Mouse (Mus musculus) urinary bladder, postnatal 4 days (tissue): ENCODE results near the gene Scarb2.

Source experiments
- DNase-seq, 2 experiments: peaks; one replicate each; pipeline ENCODE4 v3.0.0; 2021 to 2022; ENCODE audit warnings: low spot score in 2 of 2

Gene Scarb2

DNA sequence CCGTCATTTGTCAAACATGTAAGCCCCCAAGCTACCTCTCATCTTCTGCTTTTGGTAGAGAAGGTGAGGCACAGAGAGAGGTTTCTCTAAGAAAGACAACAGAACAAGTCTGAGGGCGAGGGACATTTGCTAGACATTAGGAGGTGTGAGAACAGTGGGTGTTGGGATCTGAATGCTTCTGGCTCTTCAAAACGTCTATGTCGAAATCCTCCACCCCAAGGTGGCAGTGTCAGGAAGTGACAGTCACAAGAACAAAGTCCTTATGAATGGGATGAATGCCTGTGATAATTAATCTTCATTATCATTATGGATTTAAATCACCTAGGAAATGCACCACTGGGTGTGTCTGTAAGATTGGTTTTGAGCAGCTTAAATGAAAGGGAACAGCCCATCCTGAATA is 11.3 kb downstream of the Scarb2 start:
- DNase-seq: peak in 1 of 2 experiments; percentile 22

DNA sequence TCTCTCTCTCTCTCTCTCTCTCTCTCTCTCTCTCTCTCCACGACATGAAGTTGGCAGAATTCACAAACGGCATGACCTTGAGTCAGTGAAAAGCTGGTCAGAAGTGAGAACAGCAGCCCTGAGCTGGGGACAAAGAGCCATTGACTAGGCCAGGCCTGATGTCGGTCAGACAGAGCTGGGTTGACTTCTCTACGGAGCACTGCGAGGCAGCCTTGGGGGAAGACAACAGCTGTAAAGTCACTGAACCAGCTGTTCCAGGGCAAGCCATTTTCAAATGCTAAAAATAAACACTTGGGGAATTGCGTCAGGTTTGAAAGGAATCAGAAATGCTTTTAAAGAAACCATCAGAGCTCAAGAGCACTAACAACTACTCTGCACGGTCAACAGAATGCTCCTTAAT is 13.2 kb downstream of the Scarb2 start:
- peak in 1 of 2 experiments; percentile 55 for DNase-seq

DNA sequence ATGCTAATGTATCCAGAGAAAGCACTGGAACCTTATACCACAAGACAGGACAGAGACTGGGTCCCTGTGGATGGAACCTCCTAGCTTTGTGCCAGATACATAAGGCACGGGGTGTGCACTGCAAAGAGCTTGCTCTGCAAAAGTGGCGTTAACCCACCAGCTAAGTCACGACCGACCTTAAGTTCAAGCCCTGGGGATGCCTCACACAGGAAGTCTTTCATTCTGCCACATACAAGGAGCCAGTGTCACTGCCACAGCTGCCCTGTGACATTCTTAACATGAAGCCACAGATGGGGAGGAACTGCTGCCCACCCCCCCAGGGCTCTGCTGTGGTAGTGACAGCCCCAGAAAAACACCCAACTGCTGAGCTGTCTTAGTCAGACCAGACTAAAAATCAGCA is 15.9 kb downstream of the Scarb2 start:
- no peak for DNase-seq

DNA sequence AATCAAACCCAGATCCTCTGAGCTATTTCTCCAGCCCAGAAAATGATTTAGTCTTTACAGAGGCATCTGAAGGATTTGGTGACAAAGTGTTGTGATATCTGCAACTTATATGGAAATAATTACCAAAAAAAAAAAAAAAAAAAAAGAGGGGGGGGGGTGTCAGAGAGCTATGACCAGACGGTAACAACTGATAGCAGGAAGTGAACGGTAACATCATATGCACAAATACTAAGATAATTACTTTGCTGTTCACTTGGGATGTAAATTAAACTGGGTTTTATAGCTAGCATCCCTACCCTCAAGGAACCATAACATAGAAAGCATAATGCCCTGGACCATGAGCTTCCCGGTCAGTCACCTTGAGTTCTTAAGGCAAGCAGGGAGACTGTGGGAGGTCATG is 16.3 kb downstream of the Scarb2 start:
- DNase-seq: no peak

GRCm38 (mm10) chr5:92489503-92489902 is 17.1 kb downstream of the Scarb2 start:
- no peak for DNase-seq

DNA sequence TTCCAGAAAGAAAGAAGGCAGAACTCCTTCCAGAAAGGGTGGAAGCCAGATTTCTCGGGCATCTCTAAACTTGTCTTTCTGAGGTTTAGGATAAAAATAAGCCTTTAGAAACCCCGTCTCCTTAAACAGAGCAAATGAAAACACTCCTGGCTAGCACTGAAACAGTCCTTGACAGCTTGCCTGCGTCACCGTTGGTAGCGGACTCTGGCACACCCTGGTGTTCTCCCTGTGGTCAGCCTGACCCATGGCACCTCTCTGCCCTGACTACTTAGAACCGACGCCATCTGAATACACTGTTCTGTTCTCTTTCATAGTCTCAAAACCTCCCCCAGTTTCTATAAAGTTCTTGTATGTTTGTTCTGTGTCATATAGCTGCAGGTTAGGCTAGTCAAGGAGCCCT is 17.7 kb downstream of the Scarb2 start:
- DNase-seq: no peak

- DNase-seq: no peak
These were observed 18.2 kb downstream of the Scarb2 start for GRCm38 (mm10) chr5:92488408-92488807.

DNA sequence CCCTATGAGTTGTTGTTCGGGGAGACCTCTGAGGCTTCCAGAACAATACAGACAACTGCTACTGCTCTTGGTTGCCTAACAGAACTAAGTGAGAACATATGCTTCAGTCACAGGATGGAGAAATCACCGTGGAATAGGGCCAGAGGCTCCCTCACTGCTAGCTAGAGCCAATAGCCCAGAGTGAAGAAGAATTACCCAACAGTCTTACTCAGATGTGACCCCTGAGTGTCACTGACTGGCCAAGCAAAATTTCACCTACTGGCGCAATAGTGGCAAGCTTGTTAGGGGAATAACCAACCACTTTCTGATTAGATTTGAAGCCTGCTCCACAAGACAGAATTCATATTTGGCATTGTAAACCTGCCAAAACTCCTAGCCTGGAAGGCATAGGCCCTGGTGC is 19.9 kb downstream of the Scarb2 start:
- no peak for DNase-seq

GRCm38 (mm10) chr5:92484880-92485279 is 21.8 kb downstream of the Scarb2 start:
- no peak for DNase-seq

GRCm38 (mm10) chr5:92472863-92473262 is 33.8 kb downstream of the Scarb2 start:
- no peak for DNase-seq

DNA sequence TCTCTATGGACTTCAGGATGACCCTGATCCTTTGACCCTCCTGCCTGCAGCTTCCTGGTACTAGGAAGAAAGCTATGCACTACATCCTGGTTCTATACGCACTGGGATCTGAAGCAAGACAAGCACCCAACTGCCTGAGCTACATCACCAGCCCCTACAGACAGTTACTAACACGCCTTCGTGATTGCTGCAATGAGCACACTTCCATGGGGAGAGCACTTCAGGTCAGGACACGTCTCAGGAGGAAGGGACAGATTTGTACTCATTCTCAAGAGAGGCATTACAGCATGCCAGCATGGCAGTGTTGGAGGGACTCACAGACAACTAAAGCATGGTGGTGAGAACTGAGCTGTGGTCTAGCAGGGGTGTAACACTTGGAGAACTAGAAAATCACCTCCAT is 35.1 kb downstream of the Scarb2 start:
- no peak for DNase-seq

GRCm38 (mm10) chr5:92469201-92470130 is 37.2 kb downstream of the Scarb2 start:
- no peak for DNase-seq

- DNase-seq: no peak
These were observed 38.4 kb downstream of the Scarb2 start for GRCm38 (mm10) chr5:92468234-92468633.

DNA sequence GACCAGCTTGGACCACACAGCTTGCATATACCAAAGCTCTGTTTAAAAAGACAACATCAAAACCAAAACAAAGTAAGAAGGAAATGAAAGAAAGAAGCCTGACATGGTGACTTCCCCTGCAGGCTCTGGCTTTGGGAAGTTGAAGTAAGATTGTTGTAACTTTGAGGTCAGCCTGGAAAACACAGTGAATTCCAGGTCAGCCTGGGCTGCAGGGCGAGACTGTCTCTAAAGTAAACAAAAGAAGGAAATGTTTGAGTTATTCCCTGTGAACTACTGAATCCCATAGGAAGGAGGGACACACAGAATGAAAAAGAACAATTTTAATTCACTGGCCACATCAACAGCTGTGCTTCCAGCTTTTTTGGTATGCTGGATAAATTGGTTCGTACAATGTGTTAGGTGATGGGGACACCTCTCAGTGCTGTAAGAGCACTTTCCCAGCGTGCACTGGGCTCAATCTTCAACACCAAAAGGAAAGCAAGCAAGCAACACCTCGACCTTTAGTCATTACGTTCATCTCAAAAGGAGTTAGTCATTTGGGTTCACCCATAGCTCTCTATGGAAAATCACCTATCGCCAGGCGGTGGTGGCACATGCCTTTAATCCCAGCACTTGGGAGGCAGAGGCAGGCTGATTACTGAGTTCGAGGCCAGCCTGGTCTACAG is 39.4 kb downstream of the Scarb2 start:
- DNase-seq: no peak

- no peak for DNase-seq
These were observed 41.1 kb downstream of the Scarb2 start for GRCm38 (mm10) chr5:92465511-92465910.

DNA sequence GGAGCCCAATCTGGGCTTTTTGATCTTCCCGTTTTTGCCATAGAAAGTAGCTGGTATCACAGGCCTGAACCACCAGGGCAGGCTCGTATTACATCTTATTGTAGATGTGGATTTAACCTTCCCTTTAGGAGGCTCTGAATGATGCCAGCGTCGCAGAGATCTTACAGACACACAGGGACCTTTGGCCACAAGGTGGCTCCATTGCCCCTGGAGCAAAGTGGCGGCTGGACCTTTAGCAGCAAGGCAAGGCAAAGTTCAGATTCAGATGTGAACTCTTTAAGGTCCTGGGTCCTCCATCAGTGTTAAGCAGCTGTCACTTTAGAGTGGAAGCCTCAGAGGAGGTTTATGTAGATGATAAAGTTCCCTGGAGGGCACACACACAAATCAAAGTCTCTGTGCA is 45.3 kb downstream of the Scarb2 start:
- DNase-seq: peak; percentile 37 to 65

DNA sequence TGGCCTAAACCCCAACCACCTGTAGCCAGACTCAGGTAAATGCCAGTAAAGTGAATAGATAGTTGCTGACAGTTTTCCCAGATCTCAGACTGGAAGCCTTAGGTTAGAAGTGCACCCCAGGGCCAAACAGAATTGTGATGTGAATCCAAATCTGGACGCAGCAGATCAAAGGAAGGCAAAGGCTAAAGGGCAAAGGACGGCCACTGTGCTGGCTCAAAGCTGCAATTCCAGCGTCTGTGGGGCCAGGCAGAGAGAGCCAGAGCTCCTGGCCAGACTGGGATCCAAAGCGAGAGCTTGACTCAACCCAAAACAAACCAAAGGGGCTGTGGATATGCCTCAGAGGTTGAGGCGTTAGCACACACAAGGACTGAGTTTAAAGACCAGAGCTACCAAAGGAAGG is 47.9 kb downstream of the Scarb2 start:
- peak in 1 of 2 experiments; percentile 32 for DNase-seq

- DNase-seq: no peak
These were observed 49.2 kb downstream of the Scarb2 start for GRCm38 (mm10) chr5:92457410-92457809.

- DNase-seq: no peak
These were observed 53.8 kb downstream of the Scarb2 start for GRCm38 (mm10) chr5:92452876-92453275.

DNA sequence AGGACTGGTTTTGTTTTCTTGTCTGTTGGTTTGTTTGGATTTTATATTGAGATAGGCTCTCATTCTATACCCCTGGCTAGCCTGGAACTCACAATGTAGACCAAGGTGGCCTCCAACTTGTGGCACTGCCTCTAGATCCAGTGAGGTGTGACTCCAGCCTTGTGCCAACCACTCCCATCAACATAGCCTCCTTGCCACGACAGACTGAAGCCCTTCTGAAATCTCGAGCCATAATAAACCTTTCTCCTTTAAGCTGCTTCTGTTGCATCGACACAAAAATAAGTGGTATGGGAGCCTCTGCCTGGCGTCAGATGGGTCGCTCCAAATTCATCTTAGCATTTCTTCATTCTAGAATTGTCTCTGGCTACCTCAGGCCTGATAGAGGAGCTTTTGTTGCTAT is 59.9 kb downstream of the Scarb2 start:
- no peak for DNase-seq

GRCm38 (mm10) chr5:92445016-92445415 is 61.6 kb downstream of the Scarb2 start:
- no peak for DNase-seq

DNA sequence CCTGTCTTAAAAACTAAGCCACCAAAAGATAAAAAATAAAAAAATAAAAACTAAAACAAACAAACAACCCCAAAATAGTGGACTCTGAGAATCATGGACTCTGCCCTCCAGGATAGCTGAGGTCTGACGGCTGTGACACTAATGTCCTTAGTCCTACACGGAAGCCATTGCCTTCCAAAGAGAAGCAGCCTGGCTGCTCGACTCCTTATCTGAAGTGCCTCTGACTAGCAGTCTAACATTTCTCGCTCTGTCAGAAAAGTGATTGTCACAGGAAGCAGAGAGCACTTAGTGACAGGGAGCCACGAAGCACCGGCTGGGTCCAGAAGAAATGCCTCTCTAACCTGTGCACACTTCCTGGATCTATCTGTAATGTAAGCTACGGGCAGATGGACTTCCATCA is 63.7 kb downstream of the Scarb2 start:
- no peak for DNase-seq

DNA sequence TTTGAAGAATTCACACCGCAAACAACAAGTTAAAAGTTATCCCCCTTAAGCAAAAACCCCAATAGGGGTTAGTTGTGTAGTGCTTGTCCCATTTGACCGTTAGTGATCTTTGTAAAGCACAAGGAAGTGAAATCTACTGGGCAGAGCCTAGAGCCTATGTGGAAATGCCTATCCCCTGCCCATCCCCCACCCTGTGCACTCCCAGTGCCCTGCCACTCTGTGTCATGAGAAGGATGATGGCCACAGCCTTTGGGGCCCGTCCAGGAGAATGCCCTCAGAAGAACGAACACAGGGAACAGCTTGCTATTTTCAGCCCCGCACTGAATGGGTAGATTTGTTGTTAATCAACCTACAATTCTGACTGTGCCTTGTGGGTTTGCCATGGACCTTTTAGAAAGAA is 65.1 kb downstream of the Scarb2 start:
- DNase-seq: no peak
